Mouse (Mus musculus) midbrain, embryonic 11.5 days (tissue): ENCODE results near the gene Mfsd12. TPM values are rescaled to one million over a fixed set of nuclear protein-coding genes. Genes with fewer than 3 reads are reported as not detected.

Experiments
- ATAC-seq: fragments of 200-750 bp; cut with Nextera tagmentation; 2 replicates; pipeline ENCODE4 v1.8.0; 2017; ENCODE audit warnings: moderate TSS enrichment, moderate library complexity; ENCODE audit not compliant: low FRiP score
- DNase-seq: peaks from one replicate; pipeline ENCODE4 v3.0.0; 2015; ENCODE audit warnings: low spot score; ENCODE audit errors: missing footprints
- H3K27ac ChIP-seq: fragments of 300-500 bp; sonication (generic); 2 replicates; pipeline ENCODE4 v1.5.1; 2014; ENCODE audit warnings: low read depth, low read length
- H3K27me3 ChIP-seq: fragments of 300-500 bp; sonication (generic); 2 replicates; pipeline ENCODE4 v1.6.1; 2014; ENCODE audit warnings: mild to moderate bottlenecking, low read length, moderate library complexity, mixed read lengths; ENCODE audit not compliant: control insufficient read depth, insufficient read depth
- H3K36me3 ChIP-seq: fragments of 300-500 bp; sonication (generic); 2 replicates; pipeline ENCODE4 v1.6.1; 2014; ENCODE audit warnings: mild to moderate bottlenecking, low read length, moderate library complexity, mixed read lengths; ENCODE audit not compliant: control insufficient read depth, insufficient read depth
- H3K4me1 ChIP-seq: fragments of 300-500 bp; sonication (generic); 2 replicates; pipeline ENCODE4 v1.6.1; 2014; ENCODE audit warnings: low read length; ENCODE audit not compliant: control insufficient read depth, insufficient read depth
- H3K4me2 ChIP-seq: fragments of 300-500 bp; sonication (generic); 2 replicates; pipeline ENCODE4 v1.6.1; 2014; ENCODE audit warnings: mild to moderate bottlenecking, moderate library complexity
- H3K4me3 ChIP-seq: fragments of 300-500 bp; sonication (generic); 2 replicates; pipeline ENCODE4 v1.5.1; 2014; ENCODE audit warnings: low read depth, low read length
- H3K9ac ChIP-seq: fragments of 300-500 bp; sonication (generic); 2 replicates; pipeline ENCODE4 v1.6.1; 2014; ENCODE audit warnings: low read length
- H3K9me3 ChIP-seq: fragments of 300-500 bp; sonication (generic); 2 replicates; pipeline ENCODE4 v1.6.1; 2016; ENCODE audit warnings: low read length; ENCODE audit not compliant: control insufficient read depth
- WGBS: fragments of 180-500 bp; shearing (Covaris S2); extraction: QIAGEN DNeasy Blood & Tissue Kit; methylation state at CpG from one replicate; pipeline ENCODE4 v1.1.7; 2014; 5-methylcytosine and 5-hydroxymethylcytosine counted together
- polyA plus RNA-seq: library from polyadenylated mRNA; unstranded; fragments of >200 nt; fragmentation: Nextera tagmentation; extraction: Ambion mirVana; gene quantifications from 2 replicates; pipeline ENCODE4 v1.2.1, GENCODE M21; 2014

Mfsd12 gene
- polyA plus RNA-seq, 1 experiment from 2014 or later, result 4.4 TPM

DNA sequence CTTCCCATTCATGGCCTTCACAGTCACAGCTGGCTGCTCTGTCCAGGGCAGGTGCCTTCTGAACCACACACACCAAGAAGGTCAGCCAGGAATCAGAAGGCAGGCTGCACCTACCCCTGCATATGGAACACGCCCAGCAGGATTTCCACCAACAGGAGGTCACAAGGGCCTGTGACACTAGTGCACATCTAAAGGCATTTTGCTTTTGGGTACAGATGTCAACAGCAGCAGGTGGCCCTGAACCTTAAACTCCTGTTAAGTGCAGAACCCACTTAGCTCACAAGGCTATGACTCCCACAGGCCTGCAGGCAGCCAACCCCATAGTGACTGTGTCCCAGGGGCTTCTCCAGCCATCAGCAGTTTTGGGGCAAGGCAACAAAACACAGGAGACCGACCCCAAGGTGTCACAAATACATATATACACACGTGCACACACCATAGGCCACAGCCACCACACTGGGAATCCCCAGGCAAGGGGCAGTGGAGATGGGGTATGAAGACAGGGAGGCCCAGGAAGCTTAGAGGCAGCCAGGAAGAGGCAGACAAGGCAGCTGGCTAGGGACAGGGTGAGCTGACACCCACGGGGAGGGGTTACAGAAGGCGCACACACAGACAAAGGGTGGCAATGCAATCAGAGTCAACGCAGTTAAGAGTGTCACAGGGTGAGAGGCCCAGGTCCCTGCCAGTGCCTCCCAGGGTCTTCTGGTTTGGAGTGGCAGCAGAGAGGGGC, 9.4 kb downstream of the Mfsd12 start:
- no peak overlapping the region for H3K4me2 ChIP-seq
- peaks cover 11% of the 10 kb centered on the region for H3K27me3 ChIP-seq
- no peak overlapping the region for H3K4me3 ChIP-seq
- 78% methylated on average over 6 of the region's 6 CpGs for WGBS
- peak overlapping the region; percentile 9; the same call in 1 of the 2 replicates for H3K27ac ChIP-seq
- H3K9me3 ChIP-seq, result no peaks in the 10 kb centered on the region
- H3K4me1 ChIP-seq, result peaks cover 36% of the 10 kb centered on the region
- ATAC-seq (no peak), DNase-seq (peak; percentile 80)
- H3K36me3 ChIP-seq, result peaks cover 30% of the 10 kb centered on the region
- 0 out of 2 replicates have a peak overlapping the region, but pooled peaks have one; percentile 20 for H3K9ac ChIP-seq

DNA sequence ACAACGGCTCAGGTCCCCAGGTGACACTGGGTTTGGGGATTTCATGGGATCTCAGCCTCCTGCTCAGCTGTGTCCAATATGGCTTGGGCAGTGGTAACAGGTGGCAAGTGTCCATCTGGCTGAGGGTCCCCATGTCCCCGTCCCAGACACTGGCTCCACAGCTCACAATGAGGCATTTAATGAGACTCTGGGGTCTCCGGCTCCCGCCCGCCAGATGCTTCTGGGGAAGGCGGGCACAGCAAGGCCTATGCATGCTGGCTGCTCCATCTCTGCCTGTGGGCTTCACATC, 9.9 kb downstream of the Mfsd12 start:
- Histone ChIP-seq H3K9me3 (no peaks in the 10 kb centered on the region), H3K27me3 (peaks cover 11% of the 10 kb centered on the region), H3K27ac (0 out of 2 replicates have a peak overlapping the region, but pooled peaks have one; percentile 9), H3K4me2 (no peak overlapping the region), H3K9ac (no peak overlapping the region), H3K4me3 (no peak overlapping the region), H3K36me3 (peaks cover 30% of the 10 kb centered on the region), H3K4me1 (peaks cover 36% of the 10 kb centered on the region)
- no peak for ATAC-seq
- WGBS, result 87% methylated on average over 6 of the region's 6 CpGs
- peak; percentile 85 for DNase-seq

DNA sequence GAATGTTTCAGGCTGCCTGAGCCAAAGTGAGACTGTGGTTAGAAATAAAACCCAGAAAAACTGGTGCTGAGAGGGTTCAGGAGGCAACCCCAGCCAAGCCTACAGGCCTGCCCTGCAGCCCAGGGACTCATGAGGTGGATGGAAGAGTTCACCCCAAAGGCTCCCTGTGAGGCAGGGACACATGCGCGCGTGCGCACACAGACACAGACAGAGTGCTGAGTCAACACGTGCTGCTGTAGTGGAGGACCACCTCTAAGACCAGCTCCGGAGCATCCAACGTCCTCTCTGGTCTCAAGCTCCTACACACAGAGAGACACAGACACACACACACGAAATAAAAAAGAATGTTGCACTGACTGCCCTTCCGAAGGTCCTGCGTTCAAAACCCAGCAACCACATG, 18.0 kb downstream of the Mfsd12 start:
- no peak overlapping the region for H3K27ac ChIP-seq
- no peak overlapping the region for H3K9ac ChIP-seq
- H3K4me3 ChIP-seq, result no peak overlapping the region; the same call in 1 of the 2 replicates
- H3K9me3 ChIP-seq, result no peaks in the 10 kb centered on the region
- peaks cover 18% of the 10 kb centered on the region for H3K4me1 ChIP-seq
- ATAC-seq (no peak), DNase-seq (no peak)
- peaks cover 11% of the 10 kb centered on the region for H3K36me3 ChIP-seq
- WGBS, result 90% methylated on average over 10 of the region's 10 CpGs
- no peak overlapping the region for H3K4me2 ChIP-seq
- no peaks in the 10 kb centered on the region for H3K27me3 ChIP-seq

DNA sequence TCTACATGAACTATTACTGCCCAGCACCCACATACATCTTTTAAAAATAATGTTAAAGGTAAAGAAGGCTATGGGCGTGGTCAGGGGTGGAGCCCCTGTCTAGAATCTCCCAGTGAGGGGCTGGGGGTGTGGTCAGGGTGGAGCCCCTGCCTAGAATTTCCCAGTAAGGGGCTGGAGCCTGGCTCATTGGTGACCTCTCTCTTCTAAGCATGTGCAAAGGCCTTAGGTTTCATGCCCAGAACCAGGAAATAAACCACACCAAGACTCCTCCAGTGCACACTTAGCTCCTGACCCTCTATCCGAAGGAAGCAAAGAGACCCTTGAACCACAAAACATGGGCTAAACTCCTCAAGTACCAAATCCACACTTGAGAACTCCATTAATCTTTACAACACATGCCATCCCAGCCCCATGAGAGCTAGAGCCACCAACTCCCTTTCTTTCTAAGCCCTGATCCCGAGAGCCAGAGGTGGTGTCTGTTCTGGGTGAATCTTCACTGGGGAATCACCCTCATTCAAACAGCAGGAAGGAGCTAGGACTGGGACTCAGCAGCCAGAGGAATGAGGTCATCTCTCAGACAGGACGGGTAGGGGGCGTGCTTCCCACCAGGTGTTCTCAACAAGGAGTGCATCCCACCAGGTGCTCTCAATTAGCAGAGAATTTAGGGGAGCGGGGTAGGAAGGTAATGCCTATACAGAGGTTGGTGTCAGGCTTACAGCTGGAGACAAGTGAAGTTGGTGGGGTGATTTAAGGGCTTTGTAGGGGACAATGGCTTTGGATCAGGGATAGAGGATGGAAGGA, 19.5 kb downstream of the Mfsd12 start:
- 41% methylated on average over 6 of the region's 6 CpGs for WGBS
- H3K9me3 ChIP-seq, result no peaks in the 10 kb centered on the region
- peak overlapping the region; percentile 2 for H3K9ac ChIP-seq
- H3K27ac ChIP-seq, result no peak overlapping the region
- peaks cover 18% of the 10 kb centered on the region for H3K4me1 ChIP-seq
- H3K36me3 ChIP-seq, result peaks cover 6% of the 10 kb centered on the region
- ATAC-seq, result no peak
- no peak for DNase-seq
- H3K4me3 ChIP-seq, result peak overlapping the region; percentile 86
- no peaks in the 10 kb centered on the region for H3K27me3 ChIP-seq
- H3K4me2 ChIP-seq, result peak overlapping the region; percentile 88

DNA sequence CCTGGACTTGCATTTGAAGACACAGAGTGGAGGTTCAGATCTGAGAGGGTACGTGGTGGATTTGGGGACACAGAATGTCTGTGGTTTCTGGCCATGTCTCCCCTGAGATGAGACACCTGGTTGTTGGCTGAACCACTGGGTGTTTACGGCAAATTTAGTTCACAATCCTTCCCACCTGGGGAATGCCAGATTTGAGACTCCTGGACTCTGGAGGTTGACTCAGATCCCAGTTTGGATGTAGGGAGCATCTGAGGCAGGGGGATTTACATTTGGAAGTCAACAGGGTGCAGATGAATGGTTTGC, 20.0 kb downstream of the Mfsd12 start:
- 74% methylated on average over 2 of the region's 2 CpGs for WGBS
- H3K4me2 ChIP-seq, result peak overlapping the region; percentile 88
- H3K27me3 ChIP-seq, result no peaks in the 10 kb centered on the region
- no peak overlapping the region for H3K27ac ChIP-seq
- no peaks in the 10 kb centered on the region for H3K9me3 ChIP-seq
- H3K4me1 ChIP-seq, result peaks cover 18% of the 10 kb centered on the region
- peak overlapping the region; percentile 86 for H3K4me3 ChIP-seq
- peaks cover 6% of the 10 kb centered on the region for H3K36me3 ChIP-seq
- no peak for ATAC-seq
- H3K9ac ChIP-seq, result peak overlapping the region; percentile 96
- DNase-seq, result no peak

DNA sequence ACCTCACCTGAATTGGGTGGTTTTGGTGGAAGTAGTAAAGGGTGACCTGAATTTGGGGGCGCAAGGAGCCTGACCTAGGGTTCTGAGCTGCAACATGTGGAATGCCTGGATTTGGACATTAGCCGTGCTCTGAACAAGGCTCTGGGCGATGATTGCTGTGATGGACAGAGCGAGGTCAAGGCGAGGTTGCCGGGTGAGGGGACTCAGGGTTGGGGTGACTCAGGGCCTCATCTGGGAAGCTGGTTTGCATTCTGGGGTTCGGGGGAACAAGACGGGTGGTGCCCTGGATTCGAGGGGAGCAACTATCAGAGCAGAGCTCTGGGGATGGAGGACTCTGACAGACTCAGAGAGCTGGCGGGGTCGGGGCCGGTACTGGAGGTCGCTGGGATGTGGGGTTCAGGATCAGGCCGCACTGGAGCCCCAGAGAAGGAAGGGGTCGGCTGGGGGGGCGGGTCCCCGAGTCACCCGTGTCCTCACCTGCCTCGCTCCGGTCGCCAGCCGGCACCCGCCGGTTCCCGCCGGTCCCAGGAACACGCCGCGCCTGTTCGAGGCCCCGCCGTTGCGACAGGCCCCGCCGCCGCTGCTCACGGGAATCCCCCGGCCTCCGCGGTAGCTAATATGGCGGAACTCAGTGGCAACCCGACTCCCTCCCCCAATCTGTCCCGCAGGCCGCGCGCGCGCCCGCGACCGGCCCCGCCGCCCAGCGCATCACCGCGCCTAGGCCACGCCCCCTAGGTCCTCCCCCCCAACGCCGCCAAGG, 20.7 kb downstream of the Mfsd12 start, which contains the start of gene Fzr1:
TSS of gene Fzr1 (minus strand) at position 724 of the 760 bp plus-strand sequence.
- H3K4me3 ChIP-seq, result peak within 1 kb of the TSS; percentile 86
- peak within 1 kb of the TSS; percentile 88 for H3K4me2 ChIP-seq
- no peaks in the 10 kb centered on the region for H3K9me3 ChIP-seq
- H3K4me1 ChIP-seq, result peaks cover 18% of the 10 kb centered on the region
- ATAC-seq (peak; percentile 79), DNase-seq (no peak)
- H3K36me3 ChIP-seq, result peaks cover 6% of the 10 kb centered on the region
- peak within 1 kb of the TSS; percentile 96 for H3K9ac ChIP-seq
- H3K27ac ChIP-seq, result peak within 1 kb of the TSS; percentile 65
- H3K27me3 ChIP-seq, result no peaks in the 10 kb centered on the region
- WGBS, result 2% methylated on average over 45 of the region's 59 CpGs

DNA sequence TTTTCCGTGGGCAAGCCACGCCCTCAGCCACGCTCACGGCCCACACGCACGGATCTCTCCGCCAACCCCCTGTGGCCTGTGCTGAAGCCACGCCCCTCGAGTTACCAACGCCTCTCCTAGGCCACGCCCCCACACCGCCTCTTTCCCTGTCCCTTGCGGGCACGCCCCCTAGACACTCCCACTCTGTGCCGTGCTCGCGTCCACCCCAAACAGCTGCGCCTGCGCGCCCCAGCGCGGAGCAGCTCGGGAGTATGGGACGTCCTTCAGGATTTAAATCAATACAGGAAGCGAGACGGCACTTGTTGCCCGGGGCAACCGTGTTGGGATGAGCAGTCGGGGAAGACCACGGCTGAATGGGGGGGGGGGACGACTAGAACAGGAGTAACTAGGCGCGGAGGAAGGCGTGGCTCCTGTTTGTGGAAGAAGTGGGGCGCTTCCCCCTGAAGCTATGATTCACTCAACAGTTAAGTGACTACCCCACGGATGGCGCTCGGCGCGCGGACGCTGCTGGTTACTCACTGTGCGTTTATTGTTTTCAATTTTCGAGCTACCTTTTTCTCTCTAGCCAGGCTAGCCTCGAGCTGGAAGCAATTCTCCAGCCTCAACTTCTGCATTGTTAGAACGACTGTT, 21.4 kb downstream of the Mfsd12 start:
- no peaks in the 10 kb centered on the region for H3K27me3 ChIP-seq
- H3K36me3 ChIP-seq, result peaks cover 6% of the 10 kb centered on the region; the same call in 1 of the 2 replicates
- under 1% methylated on average over 44 of the region's 46 CpGs for WGBS
- peaks cover 18% of the 10 kb centered on the region for H3K4me1 ChIP-seq
- ATAC-seq (peak; percentile 97), DNase-seq (peak; percentile 100)
- peak overlapping the region; percentile 55 for H3K4me2 ChIP-seq
- H3K4me3 ChIP-seq, result peak overlapping the region; percentile 86
- H3K27ac ChIP-seq, result peak overlapping the region; percentile 65
- H3K9me3 ChIP-seq, result no peaks in the 10 kb centered on the region
- peak overlapping the region; percentile 96 for H3K9ac ChIP-seq

DNA sequence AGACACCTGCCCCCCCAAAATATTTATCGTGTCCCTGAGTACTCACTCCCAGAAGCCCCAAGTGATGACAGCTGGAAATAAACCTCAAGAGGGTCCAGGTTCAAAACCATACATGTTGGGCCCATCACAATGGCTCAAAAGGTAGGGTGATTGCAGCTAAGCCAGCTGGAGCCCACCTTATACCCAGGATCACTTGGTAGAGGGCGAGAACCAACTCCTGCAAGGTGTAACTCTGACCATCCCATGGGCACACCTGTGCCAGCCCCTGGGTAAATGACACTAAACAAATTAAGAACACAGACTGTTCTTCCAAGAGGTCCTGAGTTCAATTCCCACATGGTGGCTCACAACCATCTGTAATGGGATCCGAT, 21.9 kb downstream of the Mfsd12 start:
- Histone ChIP-seq H3K9ac (peak overlapping the region; percentile 71), H3K27ac (peak overlapping the region; percentile 65), H3K4me1 (peaks cover 18% of the 10 kb centered on the region), H3K4me3 (peak overlapping the region; percentile 86), H3K27me3 (no peaks in the 10 kb centered on the region), H3K4me2 (peak overlapping the region; percentile 55), H3K36me3 (peaks cover 5% of the 10 kb centered on the region; the same call in 1 of the 2 replicates), H3K9me3 (no peaks in the 10 kb centered on the region)
- DNase-seq (no peak), ATAC-seq (peak; percentile 4)
- 59% methylated on average over 3 of the region's 3 CpGs for WGBS
